Mouse (Mus musculus): ENCODE measurements at regions not wholly inside any gene's neighbourhood (a gene's known extent, or its start where the extent isn't known, plus 50 kb on each side); places are given as distances from the start of the nearest gene placed in this dataset.
A peak's percentile ranks its signal among the peaks of the same experiment; 100 is the strongest.

DNA sequence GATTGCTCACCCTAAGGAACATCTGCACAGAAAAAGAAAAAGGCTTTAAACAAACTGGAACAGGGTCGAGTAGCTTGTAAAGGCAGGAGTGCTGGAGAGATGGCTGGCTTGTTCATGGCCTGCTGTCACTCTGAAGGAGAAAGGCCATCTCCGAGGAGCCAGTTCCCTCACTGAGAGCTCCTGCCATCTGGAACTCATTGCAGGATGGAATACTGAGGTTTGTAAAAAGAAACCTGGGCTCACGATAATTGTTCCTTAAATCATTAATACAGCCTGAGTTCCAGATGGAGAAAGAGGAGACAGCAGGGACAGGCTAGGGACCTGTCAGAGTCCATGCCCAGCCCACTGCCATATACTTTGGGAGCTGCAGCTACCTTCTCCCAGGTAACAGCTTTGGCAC is 100.8 kb upstream of the Gm12830 start:
- peak; percentile 59 for DNase-seq

DNA sequence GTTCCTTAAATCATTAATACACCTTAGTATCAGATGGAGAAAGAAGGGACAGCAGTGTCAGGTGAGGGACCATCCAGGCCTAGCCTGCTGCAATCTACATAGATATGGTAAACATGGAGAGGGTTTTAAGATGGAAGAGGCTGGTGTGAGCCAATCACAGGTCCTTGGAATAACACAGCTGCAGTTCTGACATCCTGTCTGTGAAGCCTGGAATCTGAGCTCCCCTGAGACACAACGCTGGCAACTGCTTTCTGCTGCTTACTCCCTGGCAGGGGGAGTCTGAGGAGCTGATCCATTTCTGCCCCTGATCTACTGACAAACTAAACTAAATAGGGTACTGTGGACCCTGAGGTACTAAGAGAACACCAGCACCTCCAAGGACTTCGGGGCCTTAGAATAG is 100.1 kb upstream of the Gm12830 start:
- peak; percentile 41 for DNase-seq

DNA sequence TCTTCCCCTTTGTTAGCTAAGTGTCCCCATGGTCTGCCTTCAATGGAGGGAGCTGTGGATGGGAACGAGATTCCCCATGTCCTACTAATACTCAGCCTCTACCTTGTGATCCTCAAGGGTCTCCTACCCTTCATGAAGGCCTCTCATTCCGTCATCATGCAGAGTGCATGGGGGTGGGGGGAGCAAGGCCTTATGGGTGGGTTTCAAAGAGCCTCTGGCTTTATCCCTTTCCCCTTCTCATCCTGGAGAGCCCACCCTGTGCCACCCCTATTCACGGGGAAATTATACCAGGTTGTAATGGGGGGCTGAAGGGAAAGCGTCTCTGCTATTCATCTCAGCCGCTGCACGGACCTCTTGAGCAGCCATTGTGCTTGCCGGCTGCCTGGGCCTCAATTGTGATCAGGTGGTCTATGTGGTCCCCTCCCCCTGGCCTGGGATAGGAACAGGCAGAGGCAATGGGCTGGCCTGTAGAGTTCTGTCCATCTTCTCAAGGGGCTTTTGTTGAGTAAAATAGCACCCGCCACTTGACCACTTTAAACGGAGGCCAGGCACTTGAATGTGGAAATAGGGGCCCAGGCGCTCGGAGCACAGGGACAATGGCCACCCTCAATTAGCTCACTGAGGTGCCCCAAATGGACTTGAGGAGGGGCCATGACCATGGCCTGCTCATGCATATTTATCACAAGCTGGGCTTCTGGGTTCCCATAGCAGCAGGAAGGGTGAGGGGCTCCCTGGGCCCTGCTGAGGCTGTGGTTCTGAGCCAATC is 93.1 kb upstream of the Gm12830 start:
- no peak for DNase-seq

DNA sequence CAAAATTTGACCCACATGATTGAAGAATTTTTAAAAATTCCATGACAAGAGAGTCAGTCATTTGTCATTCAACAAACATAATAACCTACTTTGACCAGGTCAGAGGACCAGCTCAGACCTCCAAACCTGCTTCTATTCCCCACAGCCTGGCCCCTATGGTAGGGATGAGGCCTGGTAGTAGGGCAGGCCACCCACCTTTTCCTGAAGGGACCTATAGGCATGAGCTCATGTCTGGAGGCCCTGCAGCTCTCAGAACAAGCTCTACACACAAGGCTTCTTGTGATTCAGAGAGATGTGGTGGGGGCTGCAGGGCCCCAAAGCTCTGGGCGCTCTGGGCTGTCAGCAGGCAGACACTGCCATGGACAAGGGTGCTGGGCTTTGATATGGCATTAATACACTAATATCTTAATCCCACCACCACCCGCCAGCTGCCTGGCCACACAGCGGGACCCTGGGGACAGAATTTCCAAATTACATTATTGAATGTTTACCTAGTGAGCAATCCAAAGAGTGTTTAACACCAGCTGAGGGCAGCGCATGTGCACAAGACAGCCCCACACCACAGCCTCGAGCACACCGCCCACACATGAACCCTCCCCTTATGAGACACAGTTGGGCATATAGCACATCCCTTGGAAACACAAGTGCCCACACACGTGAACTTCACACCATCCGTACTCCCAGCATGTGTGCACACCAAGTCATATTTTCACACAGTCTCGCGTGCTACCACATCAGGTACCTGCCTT is 88.1 kb upstream of the Gm12830 start:
- no peak for DNase-seq

DNA sequence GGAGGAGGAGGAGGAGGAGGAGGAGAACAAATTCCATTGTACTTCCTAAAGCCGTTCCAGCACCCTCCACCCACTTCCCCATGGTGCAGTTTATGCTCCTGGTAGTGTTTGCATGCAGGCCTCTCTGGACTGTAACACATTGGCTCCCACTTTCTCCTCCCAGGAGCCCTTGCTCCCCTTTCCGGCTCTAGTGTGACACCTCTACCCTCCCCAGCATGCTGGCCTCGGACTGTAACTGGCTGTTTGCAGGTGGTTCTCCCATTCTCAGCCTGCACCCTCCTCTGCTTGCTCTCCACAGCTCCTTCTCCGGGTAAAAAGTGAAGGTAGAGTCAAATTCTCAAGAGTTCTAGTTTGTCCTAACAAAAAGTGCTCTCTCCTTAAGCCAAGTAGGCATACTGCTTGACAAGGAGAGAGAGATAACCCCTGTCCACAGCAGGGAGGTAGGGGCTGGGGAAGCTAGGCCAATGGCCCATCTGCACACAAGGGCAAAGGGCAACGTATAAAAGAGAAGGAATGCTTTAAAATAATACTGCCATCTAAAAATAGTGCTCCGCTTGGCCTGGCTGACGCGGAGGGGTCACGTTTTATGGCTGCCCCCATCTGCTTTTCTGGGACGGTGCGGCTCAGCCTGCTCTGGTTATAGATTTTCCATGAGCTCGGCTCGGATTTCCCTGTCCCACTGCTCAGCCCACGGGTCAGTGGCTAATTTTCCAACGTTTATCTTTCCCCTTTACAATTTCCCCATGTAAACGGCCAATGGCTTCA is 82.4 kb upstream of the Gm12830 start:
- DNase-seq: peak; percentile 67

DNA sequence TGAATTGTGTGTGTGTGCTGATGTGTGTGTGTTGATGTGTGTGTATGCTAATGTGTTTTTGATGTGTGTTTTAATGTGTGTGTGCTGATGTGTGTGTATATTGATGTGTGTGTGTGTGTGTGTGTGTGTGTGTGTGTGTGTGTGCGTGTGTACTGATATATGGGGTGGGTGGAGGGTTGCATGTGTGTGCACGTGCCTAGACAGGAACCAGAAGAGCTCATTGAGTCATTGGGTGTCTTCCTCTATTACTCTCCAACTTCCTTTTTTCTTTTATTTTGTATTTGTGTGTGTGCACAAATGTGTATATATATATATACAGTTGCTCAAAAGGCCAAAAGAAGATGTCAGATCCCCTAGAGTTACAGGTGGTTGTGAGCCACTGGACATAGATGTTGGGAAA is 73.4 kb upstream of the Gm12830 start:
- DNase-seq: no peak

DNA sequence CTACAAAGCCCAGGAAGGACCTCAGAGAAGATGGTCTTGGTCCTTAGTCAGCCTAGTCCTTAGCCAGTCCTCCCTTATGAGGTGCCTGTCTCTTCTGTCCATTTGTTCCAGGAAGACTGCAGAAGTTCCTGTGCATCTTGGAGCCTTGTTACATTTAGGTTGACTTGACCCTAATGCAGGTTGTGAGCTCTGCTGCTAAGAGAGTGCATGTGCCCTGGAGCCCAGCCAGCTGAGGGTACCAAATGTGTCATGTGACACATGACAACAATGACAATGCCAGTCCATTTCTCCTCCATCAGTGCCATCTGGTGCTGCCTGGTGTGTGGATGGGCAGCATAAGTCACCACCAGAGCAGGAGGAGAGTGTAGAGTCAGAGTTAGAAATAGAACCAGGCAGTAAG is 61.7 kb upstream of the Gm12830 start:
- no peak for DNase-seq

DNA sequence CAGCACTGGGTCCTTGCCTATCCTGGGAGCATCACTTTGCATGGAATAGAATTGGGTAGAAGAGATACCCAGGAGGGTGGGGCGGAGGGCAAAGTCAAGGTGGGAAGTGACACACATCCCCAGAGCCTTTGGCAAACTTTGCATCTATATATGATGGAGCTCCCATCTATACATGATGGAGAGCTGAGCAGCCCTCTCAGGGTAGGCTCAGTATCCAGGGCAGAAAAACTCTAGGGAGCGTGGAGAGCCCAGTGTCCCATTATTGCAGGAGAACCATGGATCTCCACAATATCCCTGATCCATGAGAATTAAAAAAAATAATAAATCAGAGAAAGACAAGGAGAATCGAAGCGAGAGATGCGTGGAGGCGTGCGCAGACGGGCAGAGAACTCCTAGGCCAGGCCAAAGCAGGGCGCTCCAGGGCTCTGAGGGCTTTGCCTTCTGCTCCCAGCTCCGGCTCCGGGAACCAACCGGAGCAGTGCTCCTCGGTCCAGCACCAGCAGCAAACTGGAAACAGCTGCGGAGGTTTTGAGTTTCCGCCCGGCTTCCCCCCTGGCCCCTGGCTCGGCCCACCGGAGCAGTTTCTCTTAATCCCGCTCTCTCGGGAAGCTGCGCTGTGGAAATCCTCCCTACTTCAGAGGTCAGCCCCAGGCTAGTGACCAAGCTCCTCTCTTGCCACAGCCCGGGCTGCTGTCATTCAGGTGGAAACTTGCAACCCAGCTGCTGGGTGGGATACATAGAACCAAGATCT is 54.7 kb upstream of the Gm12830 start:
- peak; percentile 81 for DNase-seq
